Mouse (Mus musculus) limb, embryonic 14.5 days (tissue): ENCODE measurements around the gene Tlr13. TPM values are rescaled to one million over a fixed set of nuclear protein-coding genes. Genes with fewer than 3 reads are reported as not detected.
"Not testable (repeated sequence)": the region's sequence is repeated elsewhere in the genome, so short reads cannot be mapped to it uniquely, and the experiment has no call there.

Experiments used
- ATAC-seq: fragments of 200-750 bp; cut with Nextera tagmentation; 2 replicates; pipeline ENCODE4 v1.8.0; 2017; ENCODE audit warnings: low read depth, moderate number of reproducible peaks, moderate TSS enrichment; ENCODE audit not compliant: low FRiP score
- DNase-seq: peaks from one replicate; pipeline ENCODE4 v3.0.0-alpha.2; 2015; ENCODE audit warnings: low spot score
- H3K27ac ChIP-seq: fragments of 300-500 bp; sonication (generic); replicated peaks from 2 replicates; pipeline ENCODE4 v1.5.1; 2014; ENCODE audit warnings: low read depth, mild to moderate bottlenecking, low read length, moderate library complexity, mixed read lengths
- H3K27me3 ChIP-seq: fragments of 300-500 bp; sonication (generic); 2 replicates; pipeline ENCODE4 v1.6.1; 2014; ENCODE audit warnings: low read length, mixed read lengths; ENCODE audit not compliant: control insufficient read depth, insufficient read depth
- H3K36me3 ChIP-seq: fragments of 300-500 bp; sonication (generic); 2 replicates; pipeline ENCODE4 v1.6.1; 2014; ENCODE audit warnings: mild to moderate bottlenecking, low read length, moderate library complexity, mixed read lengths; ENCODE audit not compliant: control insufficient read depth, insufficient read depth
- H3K4me1 ChIP-seq: fragments of 300-500 bp; sonication (generic); 2 replicates; pipeline ENCODE4 v1.6.1; 2014; ENCODE audit warnings: antibody characterized with exemption, low read length, mixed read lengths; ENCODE audit not compliant: control insufficient read depth, insufficient read depth
- H3K4me2 ChIP-seq: fragments of 300-500 bp; sonication (generic); replicated peaks from 2 replicates; pipeline ENCODE4 v1.6.1; 2014; ENCODE audit warnings: low read depth, mild to moderate bottlenecking, low read length, moderate library complexity; ENCODE audit not compliant: severe bottlenecking
- H3K4me3 ChIP-seq: fragments of 300-500 bp; sonication (generic); replicated peaks from 2 replicates; pipeline ENCODE4 v1.5.1; 2014; ENCODE audit warnings: low read length
- H3K9ac ChIP-seq: fragments of 300-500 bp; sonication (generic); 2 replicates; pipeline ENCODE4 v1.6.1; 2014; ENCODE audit warnings: mild to moderate bottlenecking, low read depth, low read length, moderate library complexity; ENCODE audit not compliant: severe bottlenecking
- H3K9me3 ChIP-seq: fragments of 300-500 bp; sonication (generic); 2 replicates; pipeline ENCODE4 v1.6.1; 2016; ENCODE audit warnings: low read length; ENCODE audit not compliant: control insufficient read depth
- POLR2A ChIP-seq: fragments of 200-500 bp; IDR thresholded peaks from 2 replicates; pipeline ENCODE4 v1.8.0; 2012; ENCODE audit warnings: inconsistent platforms, mild to moderate bottlenecking, moderate library complexity, borderline replicate concordance; ENCODE audit not compliant: insufficient read depth, insufficient read length; ENCODE audit errors: extremely low read depth
- WGBS: fragments of 180-500 bp; shearing (Covaris S2); extraction: QIAGEN DNeasy Blood & Tissue Kit; methylation state at CpG from one replicate; pipeline ENCODE4 v1.1.7; 2014; 5-methylcytosine and 5-hydroxymethylcytosine counted together
- polyA plus RNA-seq, 2 experiments: library from polyadenylated mRNA; depleted of rRNA in 1 of 2; stranded (reverse) in 1 of 2; unstranded in 1 of 2; fragments of >200 nt; fragmentation: Nextera tagmentation in 1 of 2; extraction: Ambion mirVana in 1 of 2; gene quantifications; 2 replicates each; pipeline versions ENCODE4 v1.2.1 to v1.2.3; 2012 to 2014

The Tlr13 gene
- polyA plus RNA-seq, 2 experiments, result 0.84 to 1.2 TPM

- Histone ChIP-seq H3K4me3 (no peak overlapping the region), H3K4me1 (no peaks in the 10 kb centered on the region), H3K4me2 (peak overlapping the region; percentile 45; the same call in 1 of the 2 replicates), H3K9me3 (no peaks in the 10 kb centered on the region), H3K27ac (peak overlapping the region; percentile 86), H3K9ac (no peak overlapping the region), H3K27me3 (no peaks in the 10 kb centered on the region), H3K36me3 (no peaks in the 10 kb centered on the region)
- WGBS, result 28% methylated on average over 5 of the region's 5 CpGs
- DNase-seq, result peak; percentile 68
- TF ChIP-seq POLR2A, result no peak
- peak; percentile 68 for ATAC-seq
Observed at GRCm38 (mm10) chrX:106185706-106186105, 42.7 kb downstream of the Tlr13 start.

GRCm38 (mm10) chrX:106186713-106187649 is 44.0 kb downstream of the Tlr13 start, which contains the start of gene Pgk1:
Gene Pgk1 (plus strand): TSS chrX:106187100.
- no peaks in the 10 kb centered on the region for H3K27me3 ChIP-seq
- H3K36me3 ChIP-seq, result no peaks in the 10 kb centered on the region
- no peaks in the 10 kb centered on the region for H3K4me1 ChIP-seq
- peak within 1 kb of the TSS; percentile 86 for H3K27ac ChIP-seq
- peak within 1 kb of the TSS; percentile 50 for H3K4me2 ChIP-seq
- peak; percentile 24; the same call in 1 of the 2 replicates for TF ChIP-seq POLR2A
- peak within 1 kb of the TSS; percentile 50 for H3K4me3 ChIP-seq
- ATAC-seq (peak; percentile 96), DNase-seq (peak; percentile 93)
- peak within 1 kb of the TSS; percentile 56 for H3K9ac ChIP-seq
- WGBS, result 16% methylated on average over 41 of the region's 55 CpGs
- no peaks in the 10 kb centered on the region for H3K9me3 ChIP-seq

GRCm38 (mm10) chrX:106187737-106188136 is 44.7 kb downstream of the Tlr13 start:
- no peaks in the 10 kb centered on the region for H3K9me3 ChIP-seq
- WGBS, result 20% methylated on average over 12 of the region's 12 CpGs
- H3K9ac ChIP-seq, result peak overlapping the region; percentile 56
- no peaks in the 10 kb centered on the region for H3K27me3 ChIP-seq
- TF ChIP-seq POLR2A, result no peak
- no peak for DNase-seq
- peak overlapping the region; percentile 50 for H3K4me2 ChIP-seq
- no peaks in the 10 kb centered on the region for H3K4me1 ChIP-seq
- no peak for ATAC-seq
- H3K27ac ChIP-seq, result peak overlapping the region; percentile 28; the same call in 1 of the 2 replicates
- no peaks in the 10 kb centered on the region for H3K36me3 ChIP-seq
- peak overlapping the region; percentile 50 for H3K4me3 ChIP-seq

- Histone ChIP-seq H3K36me3 (peaks cover 9% of the 10 kb centered on the region; the same call in 1 of the 2 replicates), H3K4me3 (peak overlapping the region; percentile 50), H3K9me3 (no peaks in the 10 kb centered on the region), H3K4me2 (peak overlapping the region; percentile 50), H3K9ac (0 out of 2 replicates have a peak overlapping the region, but pooled peaks have one; percentile 56), H3K27me3 (no peaks in the 10 kb centered on the region), H3K4me1 (no peaks in the 10 kb centered on the region), H3K27ac (no peak overlapping the region)
- TF ChIP-seq POLR2A, result no peak
- no peak for DNase-seq
- ATAC-seq, result no peak
- 53% methylated on average over 5 of the region's 5 CpGs for WGBS
Observed at GRCm38 (mm10) chrX:106189356-106189755, 46.4 kb downstream of the Tlr13 start.

GRCm38 (mm10) chrX:106190091-106190490 is 47.1 kb downstream of the Tlr13 start:
- no peak for TF ChIP-seq POLR2A
- no peak for DNase-seq
- WGBS, result 40% methylated on average over 4 of the region's 4 CpGs
- Histone ChIP-seq H3K9ac (no peak overlapping the region), H3K36me3 (peaks cover 12% of the 10 kb centered on the region; the same call in 1 of the 2 replicates), H3K27me3 (no peaks in the 10 kb centered on the region), H3K4me2 (peak overlapping the region; percentile 50; the same call in 1 of the 2 replicates), H3K27ac (no peak overlapping the region), H3K4me1 (no peaks in the 10 kb centered on the region), H3K4me3 (peak overlapping the region; percentile 50), H3K9me3 (no peaks in the 10 kb centered on the region)
- ATAC-seq, result no peak

- not testable (repeated sequence) for H3K4me1 ChIP-seq, DNase-seq, H3K9ac ChIP-seq, H3K4me2 ChIP-seq, H3K27me3 ChIP-seq, H3K4me3 ChIP-seq, ATAC-seq, H3K9me3 ChIP-seq, H3K27ac ChIP-seq
- H3K36me3 ChIP-seq, result peaks cover 37% of the 10 kb centered on the region
- WGBS, result 87% methylated on average over 6 of the region's 6 CpGs
Observed at GRCm38 (mm10) chrX:106194361-106194760, 51.4 kb downstream of the Tlr13 start.
